Mouse (Mus musculus): ENCODE measurements around the gene Zbtb17. TPM values are rescaled to one million over a fixed set of nuclear protein-coding genes. Genes with fewer than 3 reads are reported as not detected.
A peak's percentile ranks its signal among the peaks of the same experiment; 100 is the strongest.

Gene Zbtb17
- polyA plus RNA-seq, 1 experiment from 2014 or later = 43.8 TPM

DNA sequence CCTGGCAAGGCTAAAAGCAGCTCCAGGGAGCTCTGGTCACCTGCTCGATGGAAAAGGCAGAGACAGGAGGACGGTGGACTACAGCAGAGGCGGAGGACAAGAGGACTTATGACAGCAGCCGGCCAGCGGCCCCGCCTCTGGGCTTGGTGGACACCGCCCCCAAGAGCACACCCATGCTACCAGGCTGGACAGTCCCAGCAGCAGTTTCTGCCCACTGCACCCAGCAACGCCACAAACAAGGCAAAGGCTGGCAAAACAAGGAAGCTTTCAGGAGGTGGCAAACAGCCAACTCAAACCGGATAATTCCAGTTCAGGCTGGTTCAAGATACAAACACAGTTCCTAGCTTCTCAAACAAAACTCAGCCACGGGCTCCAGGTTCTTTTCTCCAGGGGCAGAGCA is 61.9 kb downstream of the Zbtb17 start:
- H3K4me1 ChIP-seq = peaks cover 40% of the 10 kb centered on the region
- H3K36me3 ChIP-seq = 0 out of 2 replicates have a peak, but pooled peaks cover 8% of the 10 kb centered on the region
- peak overlapping the region; percentile 26 for H3K4me2 ChIP-seq
- no peaks in the 10 kb centered on the region for H3K9me3 ChIP-seq
- peak overlapping the region; percentile 37; the same call in 1 of the 2 replicates for H3K9ac ChIP-seq
- H3K4me3 ChIP-seq = no peak overlapping the region
- ATAC-seq (ENCODE audit: insufficient number of reproducible peaks, insufficient read depth, low FRiP score, low TSS enrichment, low read depth) = 0 out of 2 replicates have a peak, but pooled peaks have one; percentile 59
- peak overlapping the region; percentile 81 for H3K27ac ChIP-seq
- H3K27me3 ChIP-seq = no peaks in the 10 kb centered on the region
- WGBS = 66% methylated on average over 10 of the region's 10 CpGs

DNA sequence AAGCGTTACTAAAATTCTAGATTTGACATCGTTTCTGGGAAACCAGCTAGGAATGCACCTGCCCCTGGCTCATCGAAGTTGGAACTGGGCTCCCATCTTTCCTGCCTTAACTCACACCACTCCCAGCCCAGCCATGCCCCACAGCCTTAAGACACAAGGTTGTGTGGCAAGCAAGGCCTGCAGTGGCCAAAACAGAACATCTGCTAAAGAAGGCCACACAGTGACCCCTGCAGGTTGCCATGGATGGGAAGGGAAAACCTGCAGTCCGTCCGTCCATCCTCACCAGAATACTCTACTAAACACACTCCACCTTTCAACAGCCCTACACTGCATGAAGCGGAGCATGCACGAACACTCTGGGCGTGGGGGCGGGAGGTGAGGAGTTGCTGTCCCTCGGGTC is 62.4 kb downstream of the Zbtb17 start:
- peaks cover 35% of the 10 kb centered on the region for H3K4me1 ChIP-seq
- no peak for ATAC-seq (ENCODE audit: insufficient number of reproducible peaks, insufficient read depth, low FRiP score, low TSS enrichment, low read depth)
- H3K4me3 ChIP-seq = no peak overlapping the region
- no peaks in the 10 kb centered on the region for H3K9me3 ChIP-seq
- H3K9ac ChIP-seq = peak overlapping the region; percentile 37; the same call in 1 of the 2 replicates
- peak overlapping the region; percentile 26; the same call in 1 of the 2 replicates for H3K4me2 ChIP-seq
- WGBS = 81% methylated on average over 10 of the region's 10 CpGs
- 0 out of 2 replicates have a peak, but pooled peaks cover 8% of the 10 kb centered on the region for H3K36me3 ChIP-seq
- peak overlapping the region; percentile 81 for H3K27ac ChIP-seq
- no peaks in the 10 kb centered on the region for H3K27me3 ChIP-seq

DNA sequence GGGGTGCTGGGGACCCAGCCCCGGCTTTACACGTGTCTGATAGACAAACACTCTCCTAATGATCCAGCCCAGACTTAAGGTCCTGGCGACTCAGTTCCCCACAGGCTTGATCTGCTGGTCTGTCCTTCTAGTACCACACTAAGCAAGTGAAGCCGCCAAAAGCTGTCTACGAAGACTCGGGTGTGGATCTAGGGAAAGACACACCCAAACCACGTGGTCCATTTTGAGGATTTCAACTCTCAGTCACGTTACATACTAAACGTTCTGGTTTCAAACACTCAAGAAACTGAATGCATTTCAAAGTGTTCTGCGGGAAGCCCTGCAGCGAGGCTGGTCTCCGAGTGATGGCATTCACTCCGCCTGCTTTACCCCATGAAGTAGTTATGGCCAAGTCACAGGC is 66.0 kb downstream of the Zbtb17 start:
- Histone ChIP-seq H3K27ac (no peak overlapping the region), H3K4me3 (no peak overlapping the region), H3K9me3 (no peaks in the 10 kb centered on the region), H3K27me3 (no peaks in the 10 kb centered on the region), H3K9ac (no peak overlapping the region), H3K36me3 (0 out of 2 replicates have a peak, but pooled peaks cover 7% of the 10 kb centered on the region), H3K4me1 (peaks cover 29% of the 10 kb centered on the region), H3K4me2 (no peak overlapping the region)
- WGBS = 78% methylated on average over 13 of the region's 13 CpGs
- ATAC-seq (ENCODE audit: insufficient number of reproducible peaks, insufficient read depth, low FRiP score, low TSS enrichment, low read depth) = no peak

DNA sequence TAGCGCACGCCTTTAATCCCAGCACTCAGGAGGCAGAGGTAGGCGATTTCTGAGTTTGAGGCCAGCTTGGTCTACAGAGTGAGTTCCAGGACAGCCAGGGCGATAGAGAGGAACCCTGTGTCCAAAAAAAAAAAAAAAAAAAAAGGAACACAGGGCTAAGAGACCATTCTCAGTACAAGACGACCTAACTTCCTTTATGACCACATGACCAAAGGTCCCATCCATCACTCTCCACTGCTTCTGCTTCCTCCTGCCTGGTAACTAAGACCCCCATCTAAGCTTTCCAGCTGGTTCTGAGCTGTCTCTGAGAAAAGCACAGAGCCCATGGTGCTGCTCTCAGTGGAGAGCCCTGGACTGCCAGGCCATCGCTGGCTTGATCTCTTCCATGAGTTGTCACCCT is 67.7 kb downstream of the Zbtb17 start:
- no peak overlapping the region for H3K4me3 ChIP-seq
- ATAC-seq (ENCODE audit: insufficient number of reproducible peaks, insufficient read depth, low FRiP score, low TSS enrichment, low read depth) = no peak
- H3K9ac ChIP-seq = no peak overlapping the region
- peaks cover 22% of the 10 kb centered on the region for H3K36me3 ChIP-seq
- no peak overlapping the region for H3K27ac ChIP-seq
- 81% methylated on average over 6 of the region's 6 CpGs for WGBS
- no peaks in the 10 kb centered on the region for H3K9me3 ChIP-seq
- H3K4me2 ChIP-seq = no peak overlapping the region
- H3K27me3 ChIP-seq = no peaks in the 10 kb centered on the region
- H3K4me1 ChIP-seq = peaks cover 18% of the 10 kb centered on the region

DNA sequence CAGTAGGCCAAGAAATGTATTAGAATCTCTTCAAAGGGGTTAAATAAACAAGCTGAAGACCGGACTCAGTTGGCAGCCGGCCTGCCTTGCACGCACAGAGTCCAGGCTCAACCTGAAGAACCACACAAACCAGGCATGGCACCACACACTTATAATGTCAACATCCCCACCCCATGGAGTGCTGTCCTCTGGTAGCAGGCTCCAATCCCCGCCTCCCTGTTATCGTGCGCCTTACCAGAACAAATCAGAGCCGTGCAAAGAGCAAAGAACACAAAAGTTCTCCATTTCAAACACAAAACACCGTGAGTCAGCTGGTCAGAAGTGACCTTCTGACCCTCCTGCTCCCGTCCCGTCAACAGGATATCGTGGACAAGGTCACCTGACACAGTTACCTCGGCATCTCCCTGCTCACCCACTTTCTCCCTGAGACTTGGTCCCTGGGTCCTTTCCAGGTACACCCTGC is 69.8 kb downstream of the Zbtb17 start:
- Histone ChIP-seq H3K9me3 (no peaks in the 10 kb centered on the region), H3K4me2 (no peak overlapping the region), H3K36me3 (peaks cover 35% of the 10 kb centered on the region), H3K27ac (no peak overlapping the region; the same call in 1 of the 2 replicates), H3K4me1 (peaks cover 17% of the 10 kb centered on the region), H3K9ac (no peak overlapping the region), H3K4me3 (no peak overlapping the region), H3K27me3 (no peaks in the 10 kb centered on the region)
- 57% methylated on average over 12 of the region's 12 CpGs for WGBS
- ATAC-seq (ENCODE audit: insufficient number of reproducible peaks, insufficient read depth, low FRiP score, low TSS enrichment, low read depth) = no peak

Other genes with a start within 250 kb of the Zbtb17 start
- 7.4 and 7.9 TPM in 2 replicates for gene Rsg1, start 230.7 kb upstream of the Zbtb17 start, polyA plus RNA-seq (2015; fragmentation: Nextera tagmentation; extraction: Ambion mirVana)
- 18.9 and 23.3 TPM in 2 replicates for gene Arhgef19, start 205.2 kb upstream of the Zbtb17 start, polyA plus RNA-seq (2015; fragmentation: Nextera tagmentation; extraction: Ambion mirVana)
- gene Epha2, start 143.4 kb upstream of the Zbtb17 start, polyA plus RNA-seq (2015; fragmentation: Nextera tagmentation; extraction: Ambion mirVana) = 2.6 and 4.0 TPM in 2 replicates
- gene Fam131c, start 76.4 kb upstream of the Zbtb17 start, polyA plus RNA-seq (2015; fragmentation: Nextera tagmentation; extraction: Ambion mirVana) = 1.7 and 2.9 TPM in 2 replicates
- 0.18 and 0.39 TPM in 2 replicates for gene Clcnka, start 45.9 kb upstream of the Zbtb17 start, polyA plus RNA-seq (2015; fragmentation: Nextera tagmentation; extraction: Ambion mirVana)
- gene Clcnkb, start 28.6 kb upstream of the Zbtb17 start, polyA plus RNA-seq (2015; fragmentation: Nextera tagmentation; extraction: Ambion mirVana) = not detected in 2 replicates
- 0.63 TPM in 1 of 2 replicates, not detected in the other for gene Hspb7, start 23.9 kb upstream of the Zbtb17 start, polyA plus RNA-seq (2015; fragmentation: Nextera tagmentation; extraction: Ambion mirVana)
- not detected in 2 replicates for gene Srarp, start 8.5 kb upstream of the Zbtb17 start, polyA plus RNA-seq (2015; fragmentation: Nextera tagmentation; extraction: Ambion mirVana)
- gene Spen, start 93.9 kb downstream of the Zbtb17 start, polyA plus RNA-seq (2015; fragmentation: Nextera tagmentation; extraction: Ambion mirVana) = 11.6 and 12.7 TPM in 2 replicates
- 49.0 and 56.1 TPM in 2 replicates for gene Fblim1, start 161.4 kb downstream of the Zbtb17 start, polyA plus RNA-seq (2015; fragmentation: Nextera tagmentation; extraction: Ambion mirVana)
- 0.47 and 0.74 TPM in 2 replicates for gene Tmem82, start 174.0 kb downstream of the Zbtb17 start, polyA plus RNA-seq (2015; fragmentation: Nextera tagmentation; extraction: Ambion mirVana)
- 0.12 TPM in 1 of 2 replicates, not detected in the other for gene Slc25a34, start 179.2 kb downstream of the Zbtb17 start, polyA plus RNA-seq (2015; fragmentation: Nextera tagmentation; extraction: Ambion mirVana)
- gene Plekhm2, start 220.2 kb downstream of the Zbtb17 start, polyA plus RNA-seq (2015; fragmentation: Nextera tagmentation; extraction: Ambion mirVana) = 8.5 TPM in 2 replicates
- not detected in 2 replicates for gene Rsc1a1, start 240.9 kb downstream of the Zbtb17 start, polyA plus RNA-seq (2015; fragmentation: Nextera tagmentation; extraction: Ambion mirVana)

Data from embryonic facial prominence, embryonic 13.5 days (tissue).